Mouse (Mus musculus) spleen, postnatal 0 days (tissue): ENCODE measurements around the gene Zan. TPM values are rescaled to one million over a fixed set of nuclear protein-coding genes. Genes with fewer than 3 reads are reported as not detected.

Experiments
- polyA plus RNA-seq: library from polyadenylated mRNA; unstranded; fragments of >200 nt; fragmentation: Nextera tagmentation; extraction: Ambion mirVana; gene quantifications from 2 replicates; pipeline ENCODE4 v1.2.1, GENCODE M21; 2015

Zan gene
- polyA plus RNA-seq = 0.06 and 0.15 TPM in 2 replicates

DNA sequence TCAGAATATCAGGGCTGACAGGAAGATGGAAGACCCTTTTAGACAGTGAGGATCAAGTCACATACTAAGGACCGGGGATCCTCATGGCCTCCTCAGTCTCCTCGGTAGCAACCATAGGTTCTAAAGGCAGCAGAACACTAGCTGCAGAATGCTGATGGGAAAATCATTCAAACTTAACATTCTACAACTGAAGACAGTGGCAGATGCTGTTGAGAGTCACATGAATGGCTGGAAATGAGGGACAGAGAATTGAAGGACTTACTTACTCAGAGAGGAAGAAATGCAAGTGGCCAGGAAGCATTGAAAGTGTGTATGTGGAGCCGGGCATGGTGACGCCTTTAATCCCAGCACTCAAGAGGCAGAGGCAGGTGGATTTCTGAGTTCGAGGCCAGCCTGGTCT, at the start of gene Zan:
Gene Zan, minus strand, starts transcription at position 101 of the 400 bp plus-strand sequence.

DNA sequence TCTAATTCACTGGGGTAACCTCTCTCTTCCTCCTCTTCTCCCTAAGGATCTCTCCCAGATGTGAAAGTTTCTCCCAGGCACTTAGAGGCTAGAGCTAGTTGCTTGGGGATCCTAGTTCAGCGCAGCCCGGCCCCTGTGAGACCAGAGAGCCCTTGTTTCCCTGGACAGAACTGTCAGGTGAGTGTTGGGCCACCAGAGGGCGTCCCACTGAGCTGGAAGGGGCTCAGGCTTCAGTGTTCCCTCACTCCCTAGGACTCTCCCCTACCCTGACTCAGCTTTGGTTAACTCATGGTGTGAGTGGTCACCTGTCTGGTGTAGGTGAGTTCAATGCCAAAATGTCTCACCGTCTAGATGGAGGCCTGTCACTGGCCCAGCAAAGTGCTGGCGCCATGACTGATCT, 41.6 kb upstream of the Zan start, which contains the start of gene Gigyf1:
Gene Gigyf1, plus strand, starts transcription at position 113 of the 400 bp plus-strand sequence.

DNA sequence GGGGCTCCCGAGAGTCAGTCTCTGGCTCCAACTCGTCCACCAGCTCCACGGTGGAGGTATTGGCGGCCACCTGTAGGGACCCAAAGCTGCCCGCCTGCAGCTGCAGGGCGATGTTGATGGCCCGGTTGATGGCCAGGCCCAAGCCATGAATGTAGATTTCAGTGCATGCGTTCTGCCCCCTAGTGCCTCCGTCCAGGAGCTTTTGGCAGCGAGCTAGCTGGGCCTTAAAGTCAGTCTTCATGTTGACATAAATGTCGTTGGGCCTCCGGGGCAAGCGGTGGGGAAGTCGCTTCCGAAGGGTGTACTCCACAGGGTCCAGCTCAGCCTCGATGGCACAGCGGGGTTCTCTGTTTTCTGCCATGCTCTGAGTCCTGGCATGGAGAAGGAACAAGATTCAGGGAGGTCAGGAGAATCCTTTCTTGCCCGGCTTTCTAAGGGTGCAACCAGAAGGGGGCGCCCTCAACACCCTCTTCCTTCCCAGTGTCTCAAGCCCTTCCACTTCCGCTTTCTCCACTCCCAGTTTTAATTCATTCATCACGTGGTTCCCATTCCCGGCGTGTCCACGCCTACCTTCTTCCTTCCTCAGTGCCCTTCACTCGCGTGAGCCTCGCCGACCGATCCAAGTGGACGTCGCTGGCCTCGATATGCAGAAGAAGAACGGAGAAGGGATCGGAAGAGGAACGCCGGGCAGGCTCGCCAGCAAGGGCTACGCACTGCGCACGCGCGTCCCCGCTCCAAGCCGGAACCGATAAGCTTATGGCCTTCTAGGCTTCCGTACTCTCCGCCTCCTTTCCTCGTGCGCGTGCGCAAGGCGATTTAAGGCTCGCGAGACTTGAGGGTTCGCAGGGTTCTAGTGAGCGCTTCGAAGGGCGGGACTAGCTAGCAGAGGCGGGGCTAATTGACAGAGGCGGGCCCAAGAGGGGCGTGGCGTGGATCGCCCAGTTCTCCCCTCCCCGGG, 25.1 kb upstream of the Zan start, which contains the start of gene Pop7:
Gene Pop7, minus strand, starts transcription at position 810 of the 958 bp plus-strand sequence.

DNA sequence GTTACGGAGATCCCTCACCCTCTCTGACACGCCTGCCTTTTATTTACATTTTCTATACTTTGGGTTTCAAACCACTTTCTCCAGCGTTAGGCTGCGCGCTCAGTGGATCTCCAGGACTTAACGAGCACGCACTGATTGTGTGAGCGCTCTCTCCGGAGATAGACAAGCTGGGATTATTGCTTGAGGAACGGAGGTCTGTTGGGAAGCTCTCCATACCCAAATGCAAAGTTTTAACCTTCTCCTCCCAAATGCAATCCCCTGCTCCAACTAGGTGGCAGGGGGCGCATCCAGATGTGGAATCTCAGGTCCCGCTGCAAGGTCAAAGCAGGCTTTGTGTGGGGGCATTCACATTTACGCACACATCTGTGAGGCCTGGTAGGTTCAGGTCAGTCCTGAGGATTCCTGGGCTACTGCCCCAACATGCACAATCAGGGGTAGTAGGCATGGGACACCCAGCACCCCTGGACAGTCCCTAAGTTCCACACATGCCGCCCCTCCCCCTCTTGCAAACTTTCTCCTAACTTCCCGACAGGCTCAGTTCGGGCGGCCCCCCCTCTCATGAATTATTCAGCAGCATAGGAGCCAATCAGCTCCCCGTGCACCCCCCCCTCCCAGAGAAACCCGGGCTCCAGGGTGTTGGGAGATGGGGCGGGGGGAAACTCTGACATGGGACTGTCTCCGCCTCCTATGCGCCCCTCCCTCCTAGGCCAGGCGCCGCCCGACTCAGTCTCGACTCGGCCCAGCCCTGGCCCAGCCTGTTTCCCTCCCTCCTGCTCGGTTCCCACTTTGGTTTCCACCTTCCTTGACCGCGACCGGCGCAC, 127.3 kb downstream of the Zan start, which contains the start of gene Ephb4:
Gene Ephb4, plus strand, starts transcription at position 726 of the 821 bp plus-strand sequence.

DNA sequence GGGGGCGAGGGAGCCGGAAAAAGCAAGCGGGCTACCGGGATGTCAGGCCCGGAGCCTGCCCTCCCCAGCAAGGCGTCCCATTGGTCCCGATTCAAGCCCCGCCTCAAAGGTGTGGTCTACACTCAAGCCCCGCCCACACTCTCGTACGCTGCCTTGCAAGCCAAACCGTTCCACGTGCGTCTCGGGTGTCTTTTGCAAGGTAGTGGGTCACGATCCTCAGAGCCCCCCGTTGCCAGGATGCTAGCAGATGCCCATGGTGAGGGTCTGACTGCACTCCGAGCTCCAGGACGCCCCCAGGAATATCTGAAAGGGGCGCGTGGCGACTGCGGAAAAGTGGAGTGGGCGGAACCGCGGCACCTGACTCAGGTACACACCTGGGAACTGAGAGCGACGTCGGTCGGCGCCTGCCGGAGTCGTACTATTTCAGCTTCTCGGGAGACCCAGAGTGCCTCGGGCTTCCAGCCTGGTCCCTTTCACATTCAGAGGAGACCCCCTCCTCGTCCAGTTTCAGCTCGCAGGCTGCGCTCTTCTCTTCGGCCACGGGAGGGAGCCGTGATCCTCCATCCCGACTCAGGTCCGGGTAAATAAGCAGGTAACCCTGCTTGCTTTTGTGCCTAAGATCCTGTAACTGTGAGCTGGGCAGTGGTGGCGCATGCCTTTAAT, 143.2 kb downstream of the Zan start, which contains the start of gene Slc12a9:
Gene Slc12a9, minus strand, starts transcription at position 86 of the 663 bp plus-strand sequence.

Other genes starting within 250 kb of the Zan start
- gene Ache, start 189.5 kb downstream of the Zan start, polyA plus RNA-seq = 18.3 and 18.7 TPM in 2 replicates
- gene Ufsp1, start 182.4 kb downstream of the Zan start, polyA plus RNA-seq = 10.3 and 10.7 TPM in 2 replicates
- 69.0 and 72.3 TPM in 2 replicates for gene Srrt, start 169.4 kb downstream of the Zan start, polyA plus RNA-seq
- 15.6 and 21.3 TPM in 2 replicates for gene Trip6, start 162.7 kb downstream of the Zan start, polyA plus RNA-seq
- gene Slc12a9, start 143.5 kb downstream of the Zan start, polyA plus RNA-seq = 6.2 and 9.9 TPM in 2 replicates
- 5.6 and 8.0 TPM in 2 replicates for gene Ephb4, start 127.0 kb downstream of the Zan start, polyA plus RNA-seq
- 44.1 and 45.5 TPM in 2 replicates for gene Pop7, start 25.5 kb upstream of the Zan start, polyA plus RNA-seq
- gene Gigyf1, start 41.5 kb upstream of the Zan start, polyA plus RNA-seq = 9.3 and 10.5 TPM in 2 replicates
- gene Epo, start 56.2 kb upstream of the Zan start, polyA plus RNA-seq = not detected in 2 replicates
- 296 and 329 TPM in 2 replicates for gene Gnb2, start 56.4 kb upstream of the Zan start, polyA plus RNA-seq
- gene Actl6b, start 76.5 kb upstream of the Zan start, polyA plus RNA-seq = not detected in 2 replicates
- 43.2 and 45.5 TPM in 2 replicates for gene Tfr2, start 92.8 kb upstream of the Zan start, polyA plus RNA-seq
- gene Mospd3, start 124.0 kb upstream of the Zan start, polyA plus RNA-seq = 55.8 TPM in 2 replicates
- 61.6 and 75.4 TPM in 2 replicates for gene Pcolce, start 136.7 kb upstream of the Zan start, polyA plus RNA-seq
- gene Fbxo24, start 151.9 kb upstream of the Zan start, polyA plus RNA-seq = 0.10 TPM in 1 of 2 replicates, not detected in the other
- gene Lrch4, start 152.1 kb upstream of the Zan start, polyA plus RNA-seq = 41.9 and 54.3 TPM in 2 replicates
- 9.0 and 10.1 TPM in 2 replicates for gene Gm20605, start 152.1 kb upstream of the Zan start, polyA plus RNA-seq
- gene Sap25, start 164.3 kb upstream of the Zan start, polyA plus RNA-seq = 16.9 and 18.4 TPM in 2 replicates
- gene Irs3, start 168.7 kb upstream of the Zan start, polyA plus RNA-seq = 0.05 and 0.12 TPM in 2 replicates
- 36.8 and 43.3 TPM in 2 replicates for gene Agfg2, start 207.7 kb upstream of the Zan start, polyA plus RNA-seq